Mouse (Mus musculus): Measurements from ENCODE around the gene Pafah1b3.
A peak's percentile ranks its signal among the peaks of the same experiment; 100 is the strongest.
"Not testable (repeated sequence)": the region's sequence is repeated elsewhere in the genome, so short reads cannot be mapped to it uniquely, and the experiment has no call there.

The Pafah1b3 gene

DNA sequence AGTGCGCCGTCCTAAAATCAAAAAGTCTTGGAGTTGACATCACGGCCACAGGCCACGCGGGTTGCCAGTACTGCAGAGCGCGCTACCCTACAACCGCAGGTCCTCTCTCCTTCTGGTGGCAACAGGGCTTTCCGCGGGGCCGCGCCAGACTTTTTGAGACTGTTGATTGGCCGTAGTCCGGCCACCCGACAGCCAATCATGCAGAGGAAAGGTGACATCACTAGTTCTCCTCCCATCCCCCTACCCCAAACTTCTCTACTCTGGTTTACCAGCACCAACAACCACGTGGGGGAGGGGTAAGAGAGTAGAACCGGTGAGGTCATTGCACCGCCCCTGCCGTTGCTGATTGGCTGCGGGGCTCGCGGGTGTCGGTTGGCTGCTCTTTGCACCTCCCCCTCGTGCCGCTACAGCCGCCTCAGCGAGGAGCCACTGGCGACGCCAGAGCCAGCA is 30.5 kb downstream of the Pafah1b3 start, which contains the start of gene Cic:
Gene Cic (plus strand): TSS at position 404 of the 450 bp plus-strand sequence.
- peak; percentile 100 for DNase-seq

DNA sequence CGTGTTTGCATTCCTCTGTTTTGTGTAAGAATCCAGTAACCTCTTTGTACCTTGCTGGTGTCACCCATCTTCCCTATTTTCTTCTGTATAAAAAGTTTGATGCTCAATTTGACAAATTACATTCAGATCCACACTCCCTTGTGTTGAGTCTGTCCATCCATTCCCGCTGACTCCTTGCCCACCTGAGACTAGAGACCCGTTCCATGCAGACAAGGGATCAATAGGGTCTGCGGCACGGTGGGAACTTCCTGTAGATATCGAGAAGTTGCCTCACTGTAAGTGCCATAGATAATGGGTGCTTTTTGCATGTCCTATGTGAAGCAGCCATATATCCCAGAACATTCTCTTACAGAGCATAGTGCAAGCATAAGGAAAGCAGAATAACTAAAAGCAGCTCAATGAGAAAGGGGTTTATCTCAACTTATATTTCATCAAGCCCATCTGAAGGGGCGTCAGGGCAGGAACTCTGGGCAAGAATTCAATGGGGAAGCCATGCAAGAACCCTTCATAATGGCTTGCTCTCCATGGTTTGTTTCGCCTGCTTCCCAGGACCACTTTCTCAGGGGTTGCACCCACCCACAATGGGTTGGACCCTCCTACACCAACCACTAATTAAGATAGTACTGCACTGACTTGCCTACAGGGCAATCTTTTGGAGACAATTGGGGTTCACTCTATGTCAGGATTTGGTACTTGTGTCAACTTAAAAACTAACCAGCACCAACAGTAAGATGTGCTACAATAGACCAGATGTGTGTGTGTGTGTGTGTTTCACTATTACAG is 31.4 kb downstream of the Pafah1b3 start:
- peak; percentile 67 for DNase-seq

DNA sequence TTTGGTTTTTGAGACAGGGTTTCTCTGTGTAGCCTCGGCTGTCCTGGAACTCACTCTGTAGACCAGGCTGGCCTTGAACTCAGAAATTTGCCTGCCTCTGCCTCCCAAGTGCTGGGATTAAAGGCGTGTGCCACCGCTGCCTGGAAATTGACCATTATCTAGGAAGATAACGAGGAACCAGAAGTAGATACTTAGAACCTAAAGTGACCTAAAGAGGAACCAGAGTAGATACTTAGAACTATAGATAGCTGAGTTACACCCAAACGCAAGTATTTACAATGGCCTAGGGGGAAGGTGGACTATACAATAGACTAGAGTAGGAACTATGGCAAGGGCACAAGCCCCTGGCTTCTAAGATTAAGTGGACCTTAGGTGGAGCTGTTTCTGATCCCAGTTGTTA is 32.0 kb downstream of the Pafah1b3 start:
- DNase-seq = not testable (repeated sequence)

DNA sequence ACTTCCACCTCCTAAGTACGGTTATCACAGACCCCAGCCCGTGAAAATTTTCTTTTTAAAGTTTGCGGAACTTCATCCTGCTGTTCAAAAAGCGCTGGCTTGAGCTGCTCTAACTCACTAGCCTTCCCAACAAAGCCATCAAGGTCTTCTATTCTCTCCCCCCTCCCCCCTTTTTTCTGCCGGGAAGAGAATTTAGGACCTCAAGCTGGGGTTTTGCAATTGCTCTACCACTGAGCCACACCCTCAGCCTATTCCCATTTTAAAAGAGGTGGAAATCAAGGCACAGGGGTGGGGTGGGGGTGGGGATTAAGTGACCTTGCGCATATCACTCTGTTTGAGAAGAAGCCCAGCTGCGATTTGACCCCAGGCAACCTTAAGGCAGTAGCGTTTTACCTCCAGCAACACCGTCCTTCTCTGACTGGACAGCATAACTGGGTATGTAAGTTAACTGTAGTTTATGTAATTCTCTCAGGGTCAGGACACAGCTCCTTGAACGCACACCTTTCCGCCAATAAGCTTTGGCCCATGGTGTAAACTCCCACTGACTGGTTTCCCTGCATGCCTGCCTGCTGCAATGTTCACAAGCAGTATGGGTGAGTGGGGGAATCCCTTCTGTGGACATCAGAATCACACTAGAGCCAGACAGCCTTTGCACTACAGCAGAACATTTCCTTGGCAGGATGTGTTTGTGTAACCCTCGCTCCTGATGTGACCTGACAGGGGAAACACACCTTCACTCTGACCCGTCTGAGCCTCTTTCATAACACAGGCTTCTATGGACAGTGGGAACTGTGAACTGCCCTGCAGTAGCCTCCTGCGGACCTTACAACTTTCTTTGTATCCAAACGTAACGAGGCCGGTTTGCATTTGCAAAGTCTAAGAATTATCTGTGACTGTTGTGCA is 33.6 kb downstream of the Pafah1b3 start:
- DNase-seq = peak; percentile 33

DNA sequence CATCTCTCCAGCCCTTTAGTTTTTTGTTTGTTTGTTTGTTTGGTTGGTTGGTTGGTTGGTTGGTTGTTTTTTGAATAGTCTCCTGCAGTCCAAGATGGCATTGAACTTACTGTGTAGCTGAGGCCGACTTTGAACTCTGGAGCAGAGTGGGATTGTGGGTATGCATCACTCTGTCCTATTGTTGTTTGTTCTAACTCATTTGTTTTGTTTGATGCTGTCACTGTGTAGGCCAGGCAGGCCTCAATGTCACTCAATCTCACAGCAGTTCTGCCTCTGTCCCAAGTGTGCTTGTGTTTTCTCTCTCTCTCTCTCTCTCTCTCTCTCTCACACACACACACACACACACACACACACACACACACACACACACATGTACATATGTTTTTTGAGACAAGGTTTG is 35.9 kb downstream of the Pafah1b3 start:
- DNase-seq = no peak

DNA sequence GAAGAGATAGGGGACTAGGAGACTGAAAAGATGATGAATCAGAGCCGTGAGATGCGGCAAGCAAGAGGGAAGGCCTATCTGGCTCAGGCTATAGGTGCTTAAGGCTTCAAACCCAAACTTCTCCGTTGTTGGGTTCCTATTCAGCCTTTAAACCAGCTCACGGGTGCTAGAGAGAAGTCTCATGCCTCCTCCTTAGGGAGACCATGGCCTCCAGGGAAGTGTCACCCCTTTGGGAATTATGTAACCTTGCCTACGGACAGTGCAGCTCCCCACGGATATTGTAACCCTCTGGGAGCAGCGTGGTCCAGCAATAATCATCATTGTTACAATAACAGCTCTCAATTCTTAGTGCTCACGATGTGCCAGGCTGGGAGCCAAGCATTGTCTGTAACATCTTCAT is 46.0 kb downstream of the Pafah1b3 start:
- DNase-seq = no peak

DNA sequence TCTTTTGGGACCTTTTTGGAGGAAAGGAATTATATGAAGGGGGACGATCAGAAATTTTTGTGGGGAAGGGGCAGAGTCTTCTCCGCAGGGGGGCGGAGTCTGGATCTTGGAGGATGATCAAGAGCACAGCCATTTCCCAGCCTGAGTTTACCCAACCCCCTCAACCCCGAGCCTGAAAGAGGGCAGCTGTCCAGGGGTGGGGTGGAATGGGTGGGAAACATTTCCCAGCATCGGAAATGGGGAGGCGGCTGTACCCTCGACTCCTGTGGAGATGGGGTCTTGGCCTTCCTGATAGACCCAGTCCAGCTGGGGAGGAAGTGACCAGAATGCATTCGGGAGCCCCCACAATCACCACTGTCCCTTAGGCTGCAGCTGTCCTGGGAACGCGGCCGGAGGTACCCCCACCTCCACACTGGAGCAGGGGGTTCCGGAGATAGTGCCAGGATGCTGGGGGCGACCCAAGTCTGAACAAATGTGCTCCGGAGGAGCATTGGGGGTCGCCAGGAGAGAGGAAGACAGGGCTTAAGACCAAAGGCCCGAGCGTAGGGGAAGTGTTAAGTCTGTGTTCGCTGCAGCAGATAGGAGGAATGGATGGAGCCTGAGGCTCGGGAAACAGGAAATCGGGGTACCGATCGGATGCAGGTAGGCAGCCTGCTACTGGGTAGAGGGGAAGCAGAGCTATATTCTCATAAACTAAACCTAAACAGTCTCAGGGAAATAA is 46.6 kb downstream of the Pafah1b3 start:
- DNase-seq = peak; percentile 80

DNA sequence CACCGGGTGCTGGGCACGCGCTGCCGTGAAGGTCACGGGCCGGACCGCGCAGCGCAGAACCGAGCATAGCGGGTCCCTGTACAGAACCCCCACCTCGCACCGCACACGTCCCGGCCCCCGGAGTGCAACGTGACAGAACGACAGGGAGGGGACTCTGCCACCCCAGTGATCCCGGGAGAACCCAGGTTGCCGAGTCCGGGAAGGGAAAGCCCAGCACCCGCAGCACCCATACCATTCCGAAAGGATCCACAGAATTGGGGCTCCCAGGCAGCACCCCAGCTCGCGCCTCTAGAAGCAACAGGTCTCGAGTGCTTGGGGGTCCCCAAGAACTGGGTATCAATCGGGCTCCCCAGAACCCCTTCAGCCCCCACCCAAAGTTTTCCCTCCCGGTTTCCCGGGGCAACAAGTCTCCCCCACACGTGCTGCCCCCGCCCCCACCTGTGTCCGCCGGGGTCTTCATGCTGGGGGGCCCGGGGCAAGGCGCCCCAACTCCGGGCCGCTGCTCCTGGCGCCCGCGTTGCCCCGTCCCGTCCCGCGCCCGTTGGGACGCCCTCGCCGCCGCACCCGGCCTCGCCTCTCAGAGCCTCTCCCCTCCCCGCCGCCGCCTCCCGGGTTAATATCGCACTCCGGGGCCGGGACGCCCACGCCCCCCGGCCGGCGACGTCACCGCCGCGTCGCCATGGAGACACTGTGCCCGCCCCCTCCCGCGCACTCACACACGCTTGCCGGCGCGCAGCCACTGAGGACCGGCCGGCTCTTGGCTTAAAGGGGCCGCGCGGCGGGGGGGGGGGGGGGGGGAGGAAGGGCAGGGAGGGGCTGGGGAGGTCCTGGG is 47.4 kb downstream of the Pafah1b3 start, which contains the start of gene Erf:
Gene Erf (minus strand): TSS at position 621 of the 832 bp plus-strand sequence.
- DNase-seq = peak; percentile 92

DNA sequence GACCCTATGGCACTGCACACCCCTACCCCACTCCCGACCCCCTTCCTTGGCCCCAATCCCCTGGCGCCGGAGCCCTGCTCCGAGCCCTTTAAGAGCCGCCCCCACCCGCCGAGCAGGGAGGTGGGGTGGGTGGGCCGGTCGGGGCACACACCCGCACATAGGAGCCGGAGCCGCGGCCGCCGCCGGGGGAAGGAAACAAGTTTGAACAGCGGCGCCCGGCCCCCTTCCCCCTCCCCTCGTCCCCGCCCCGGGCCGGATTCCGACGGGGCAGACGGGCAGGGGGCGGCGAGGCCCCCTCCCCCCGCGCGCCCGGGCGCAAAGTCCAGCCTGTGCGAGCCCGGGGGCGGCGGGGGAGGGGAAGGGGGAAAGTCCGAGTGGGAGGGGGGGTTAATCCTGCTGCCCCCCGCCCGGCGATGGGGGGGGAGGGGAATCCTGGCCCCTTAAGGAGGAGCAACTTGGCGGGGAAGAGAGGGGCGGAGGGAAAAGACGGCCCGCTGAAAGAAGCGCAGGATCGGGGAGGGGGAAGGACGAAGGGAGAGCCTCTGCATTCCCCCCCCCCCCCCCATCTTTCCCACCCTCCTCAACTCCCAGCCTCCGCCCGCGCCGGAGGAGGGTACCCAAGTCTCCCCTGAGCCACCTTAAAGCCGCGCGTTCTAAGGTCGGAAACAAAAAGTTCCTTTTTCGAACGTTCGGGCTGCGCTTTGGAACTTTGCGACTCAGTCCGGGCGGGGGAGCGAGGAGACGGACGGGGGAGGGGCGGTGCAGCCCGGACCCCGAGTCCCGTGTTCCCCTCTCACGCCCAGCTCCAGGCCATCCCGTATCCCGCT is 48.3 kb downstream of the Pafah1b3 start:
- DNase-seq = peak; percentile 78

DNA sequence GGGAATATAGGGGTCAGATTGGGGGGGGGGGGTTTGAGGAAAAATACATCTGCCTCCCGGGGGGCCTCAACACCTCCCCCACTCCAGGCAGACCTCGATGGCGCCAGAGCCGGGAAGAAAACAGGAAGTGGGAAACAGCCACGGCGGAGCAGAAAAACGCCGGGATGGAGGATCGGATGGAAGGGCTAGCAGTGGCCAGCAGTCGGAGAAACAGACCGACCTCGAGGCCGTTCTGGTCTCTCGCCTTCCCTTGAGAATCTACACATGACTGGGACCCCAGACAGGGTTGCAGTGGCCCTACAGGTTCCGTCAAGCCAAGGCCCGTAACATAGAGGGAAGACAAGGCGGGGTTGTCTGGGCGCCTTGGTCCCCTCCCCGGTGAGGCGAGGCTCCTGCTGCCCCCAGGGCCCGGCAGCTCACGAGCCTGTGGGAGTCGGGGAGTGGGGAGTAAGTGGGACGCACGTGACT is 48.9 kb downstream of the Pafah1b3 start:
- DNase-seq = no peak

DNA sequence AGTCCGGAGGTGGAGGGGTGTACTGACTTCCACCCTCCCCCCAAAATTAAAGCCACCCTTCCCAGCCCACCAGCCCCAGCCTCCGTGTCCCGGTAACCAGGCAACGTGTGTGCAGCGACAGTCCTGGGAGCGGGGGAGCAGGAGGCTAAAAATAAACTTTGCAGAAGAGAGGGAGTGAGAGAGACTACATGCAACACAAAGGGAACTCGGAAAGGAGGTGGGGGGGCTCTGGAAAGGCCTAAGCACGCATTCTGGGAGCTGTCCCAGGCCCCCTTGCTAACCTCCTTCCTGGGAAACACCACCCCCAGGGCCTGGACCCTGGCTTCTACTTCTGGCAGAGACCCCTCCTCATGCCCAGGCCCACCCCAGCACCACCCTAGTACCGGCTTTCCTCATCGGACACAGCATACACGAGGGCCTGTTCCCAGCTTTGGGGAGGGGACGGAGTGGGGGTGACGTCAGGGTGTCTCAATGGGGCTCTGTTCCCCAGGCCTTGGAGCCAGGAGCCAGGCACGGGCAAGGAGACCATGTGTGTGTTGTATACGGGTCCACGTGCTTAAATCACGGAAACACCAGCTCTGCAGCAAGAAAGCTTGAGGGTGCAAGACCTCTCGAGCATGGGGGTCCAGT is 49.7 kb downstream of the Pafah1b3 start:
- peak; percentile 80 for DNase-seq

DNA sequence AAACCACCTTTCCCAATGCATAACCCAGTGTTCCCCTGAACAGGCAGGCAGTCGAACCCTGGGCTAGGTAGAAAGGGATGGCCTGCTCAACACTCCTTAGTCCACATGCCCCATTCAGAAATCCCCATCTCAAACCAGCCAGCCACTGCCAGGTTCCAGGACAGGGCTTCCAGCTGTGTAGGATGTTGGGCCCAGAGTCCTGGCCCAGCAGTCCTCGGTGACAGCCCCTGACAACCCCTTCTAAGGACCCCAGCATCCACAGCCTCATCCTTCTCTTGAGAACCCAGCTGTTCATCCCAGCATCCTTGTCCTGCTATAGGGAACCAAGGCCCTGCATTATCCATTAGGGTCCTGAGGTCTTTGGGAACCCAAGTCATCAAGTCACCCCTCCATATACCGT is 50.3 kb downstream of the Pafah1b3 start:
- no peak for DNase-seq

DNA sequence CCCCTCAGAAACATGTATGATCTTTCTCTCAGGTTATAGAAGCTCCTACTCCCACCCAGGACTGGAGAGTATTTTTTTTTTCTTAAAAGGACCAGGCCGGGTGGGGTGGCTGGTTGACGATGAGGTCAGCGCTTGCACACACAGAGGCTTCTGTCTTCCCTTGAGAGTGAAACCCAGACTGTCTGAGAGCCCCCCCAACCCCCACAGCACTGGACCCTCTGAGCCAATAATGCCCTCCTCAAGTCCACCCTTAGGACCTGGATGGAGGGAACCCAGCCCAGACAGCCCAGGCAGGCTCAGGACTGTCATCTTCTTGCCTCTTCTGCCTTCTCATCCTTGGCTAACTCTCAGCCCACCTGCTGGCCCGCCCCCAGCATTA is 51.0 kb downstream of the Pafah1b3 start:
- no peak for DNase-seq

DNA sequence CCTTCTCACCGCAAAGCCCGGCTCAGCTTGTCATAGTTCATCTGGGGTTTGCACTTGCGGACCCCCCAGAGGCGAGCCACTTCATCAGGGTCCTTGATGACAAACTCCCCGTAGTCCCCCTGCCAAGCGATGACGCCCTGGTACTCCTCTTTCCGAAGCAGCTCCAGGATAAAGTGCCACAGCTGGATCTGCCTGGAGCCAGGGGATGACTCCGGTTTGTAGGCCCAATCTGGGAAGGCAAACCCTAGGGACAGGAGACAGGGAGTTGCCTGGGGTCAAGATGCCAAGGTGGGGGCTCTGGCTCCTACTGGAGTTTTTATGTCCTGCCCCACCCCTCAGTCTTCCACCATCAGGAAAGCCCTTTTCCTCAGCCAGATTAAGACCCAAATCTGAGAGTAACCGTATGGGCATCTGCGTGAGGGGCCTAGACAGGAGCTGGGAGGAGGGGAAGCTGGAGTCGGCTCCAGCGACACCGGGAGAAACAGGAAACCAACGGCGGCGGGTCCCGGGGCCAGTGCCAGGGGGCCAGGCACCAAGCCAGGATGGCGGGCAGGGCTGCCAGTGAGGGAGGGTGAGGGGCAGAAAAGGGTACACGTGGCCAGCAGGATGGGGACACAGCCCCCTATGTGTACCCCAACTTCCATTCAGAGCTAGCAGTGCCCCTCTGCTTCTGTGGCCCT is 51.6 kb downstream of the Pafah1b3 start:
- peak; percentile 65 for DNase-seq

Measured in cerebellum, adult 9-11 months (tissue).